In the genomic region with DNA sequence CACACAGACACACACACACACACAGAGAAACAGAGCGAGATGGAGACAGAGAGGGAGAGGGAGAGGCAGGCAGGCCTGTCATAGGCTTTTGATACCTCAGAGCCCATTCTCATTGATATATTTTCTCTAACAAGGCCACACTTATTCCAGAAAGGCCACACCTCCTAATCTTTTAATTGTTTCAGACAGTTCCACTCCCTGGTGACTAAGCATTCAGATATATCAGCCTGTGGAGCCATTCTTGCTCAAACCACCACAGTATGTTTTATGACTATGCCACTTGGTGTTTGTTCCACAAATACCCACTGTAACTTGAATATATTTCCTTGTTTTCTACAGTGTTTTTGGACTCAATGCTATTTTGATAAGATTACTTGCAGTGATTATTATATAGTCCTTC, we compare ENCODE assay signal across 15 mouse cellular contexts.
"Had no signal": no experiment of that assay in that cellular context is flagged by ENCODE, and none has a peak within 500 bp of the region (broad histone marks: within the 10 kb centered on the region; RNA-seq: fewer than 3 reads in every experiment).

No protein-coding gene starts in this region.

- H3K4me1 ChIP-seq: liver, embryonic 13.5 days; midbrain, embryonic 10.5 days; neural tube, embryonic 12.5 days had no signal

- H3K36me3 ChIP-seq: liver, embryonic 13.5 days; midbrain, embryonic 10.5 days; midbrain, embryonic 13.5 days; neural tube, embryonic 12.5 days; neural tube, embryonic 15.5 days had no signal

- DNase-seq: kidney, adult 18-20 months; kidney, adult 9 months; kidney, postnatal 14 days; layer of hippocampus, adult 9-11 months; liver, embryonic 13.5 days; lung, adult 2 months; right cerebral cortex, postnatal 14 days; right cerebral cortex, postnatal 4 days; thymus, postnatal 25 days had no signal

- H3K27me3 ChIP-seq: liver, embryonic 13.5 days; megakaryocyte, embryonic 14.5 days; midbrain, embryonic 13.5 days; neural tube, embryonic 12.5 days; neural tube, embryonic 15.5 days had no signal

- H3K27ac ChIP-seq: layer of hippocampus, adult 2 months; liver, embryonic 13.5 days; midbrain, embryonic 10.5 days; midbrain, embryonic 13.5 days; neural tube, embryonic 12.5 days; neural tube, embryonic 15.5 days had no signal

- H3K9me3 ChIP-seq: liver, embryonic 13.5 days; megakaryocyte, embryonic 14.5 days; midbrain, embryonic 10.5 days; midbrain, embryonic 13.5 days; neural tube, embryonic 12.5 days; neural tube, embryonic 15.5 days had no signal

- H3K4me3 ChIP-seq: layer of hippocampus, adult 2 months; liver, embryonic 13.5 days; megakaryocyte, embryonic 14.5 days; midbrain, embryonic 10.5 days; midbrain, embryonic 13.5 days; neural tube, embryonic 12.5 days; neural tube, embryonic 15.5 days had no signal

- H3K4me2 ChIP-seq: liver, embryonic 13.5 days; midbrain, embryonic 13.5 days; neural tube, embryonic 12.5 days; neural tube, embryonic 15.5 days had no signal

- H3K9ac ChIP-seq: liver, embryonic 13.5 days; midbrain, embryonic 13.5 days; neural tube, embryonic 12.5 days; neural tube, embryonic 15.5 days had no signal
